Mouse (Mus musculus) spleen, adult 2 months (tissue): ENCODE data around the gene Rraga.

Experiments
- CTCF ChIP-seq: fragments of 200-500 bp; IDR thresholded peaks from 2 replicates; pipeline ENCODE4 v1.5.1; 2011; ENCODE audit warnings: mild to moderate bottlenecking, inconsistent platforms; ENCODE audit not compliant: insufficient read depth, insufficient read length, insufficient replicate concordance; ENCODE audit errors: extremely low read depth
- POLR2A ChIP-seq: fragments of 200-500 bp; IDR thresholded peaks from 2 replicates; pipeline ENCODE4 v1.6.1; 2011; ENCODE audit warnings: low read depth, low read length, inconsistent platforms

DNA sequence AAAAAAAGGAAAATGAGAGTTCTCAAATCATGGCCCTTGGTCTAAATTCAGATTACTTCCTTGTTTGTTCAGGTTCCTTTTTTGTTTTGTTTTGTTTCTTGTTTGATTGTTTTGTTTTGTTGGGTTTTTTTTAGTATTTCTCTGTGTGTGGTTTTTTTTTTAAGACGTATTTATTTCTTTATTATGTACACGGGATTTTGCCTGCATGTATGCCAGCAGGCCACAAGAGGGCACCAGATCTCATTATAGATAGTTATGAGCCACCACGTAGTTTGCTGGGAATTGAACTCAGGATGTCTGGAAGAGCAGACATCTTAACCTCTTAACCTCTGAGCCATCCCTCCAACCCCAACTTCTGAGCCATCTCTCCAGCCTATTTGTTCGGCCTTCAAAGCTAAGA, 37.5 kb upstream of the Rraga start:
- peak; percentile 14; the same call in 1 of the 2 replicates for TF ChIP-seq CTCF
- TF ChIP-seq POLR2A: no peak
